Mouse (Mus musculus) left cerebral cortex, adult 11 months (tissue): ENCODE results near the gene Tmem106b.
A peak's percentile ranks its signal among the peaks of the same experiment; 100 is the strongest.

Source experiments
- DNase-seq: peaks from one replicate; pipeline ENCODE4 v3.0.0; 2022; ENCODE audit warnings: low spot score

Tmem106b gene

DNA sequence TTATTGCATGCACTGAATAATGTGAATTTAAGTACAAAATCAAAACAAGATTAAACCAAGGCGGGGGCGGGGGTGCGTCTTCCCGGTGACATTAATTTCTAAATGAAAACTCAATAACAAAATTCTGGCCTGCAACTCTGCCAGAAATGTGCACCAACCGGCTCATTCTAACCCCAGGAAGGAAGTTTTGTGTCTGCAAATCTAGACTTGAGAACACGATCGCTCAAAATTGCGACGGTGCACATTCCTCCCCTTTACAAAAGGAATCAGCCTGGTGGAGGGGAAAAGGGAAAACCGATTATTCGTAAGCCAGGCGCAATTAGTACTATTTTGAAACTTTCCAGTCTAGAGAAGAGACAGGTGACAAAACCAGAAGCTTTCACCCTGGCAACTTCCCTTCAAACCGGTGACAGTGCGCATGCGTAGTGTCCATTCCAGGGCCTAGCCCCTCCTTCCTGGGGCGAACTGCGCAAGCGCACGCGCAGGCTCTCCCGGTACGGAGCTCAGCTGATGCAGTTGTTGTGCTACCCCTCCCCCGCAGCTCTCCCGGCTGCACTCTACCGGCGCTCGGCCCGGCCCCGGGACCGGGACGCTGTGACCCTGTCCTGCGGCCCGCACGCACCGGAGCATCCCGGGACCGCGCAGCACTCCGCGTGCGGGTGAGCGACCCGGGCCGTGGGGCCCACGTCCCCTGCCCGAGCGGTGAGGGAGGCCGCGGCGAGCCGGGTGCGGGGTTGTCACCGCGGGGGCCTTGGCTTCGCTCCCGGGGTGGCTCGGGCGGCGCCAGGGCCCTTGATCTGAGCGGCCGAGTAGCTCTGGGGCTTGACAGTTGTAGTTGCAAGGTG lies at the start of gene Tmem106b:
Gene Tmem106b, plus strand, starts transcription at position 458 of the 845 bp plus-strand sequence.
- peak; percentile 94 for DNase-seq

DNA sequence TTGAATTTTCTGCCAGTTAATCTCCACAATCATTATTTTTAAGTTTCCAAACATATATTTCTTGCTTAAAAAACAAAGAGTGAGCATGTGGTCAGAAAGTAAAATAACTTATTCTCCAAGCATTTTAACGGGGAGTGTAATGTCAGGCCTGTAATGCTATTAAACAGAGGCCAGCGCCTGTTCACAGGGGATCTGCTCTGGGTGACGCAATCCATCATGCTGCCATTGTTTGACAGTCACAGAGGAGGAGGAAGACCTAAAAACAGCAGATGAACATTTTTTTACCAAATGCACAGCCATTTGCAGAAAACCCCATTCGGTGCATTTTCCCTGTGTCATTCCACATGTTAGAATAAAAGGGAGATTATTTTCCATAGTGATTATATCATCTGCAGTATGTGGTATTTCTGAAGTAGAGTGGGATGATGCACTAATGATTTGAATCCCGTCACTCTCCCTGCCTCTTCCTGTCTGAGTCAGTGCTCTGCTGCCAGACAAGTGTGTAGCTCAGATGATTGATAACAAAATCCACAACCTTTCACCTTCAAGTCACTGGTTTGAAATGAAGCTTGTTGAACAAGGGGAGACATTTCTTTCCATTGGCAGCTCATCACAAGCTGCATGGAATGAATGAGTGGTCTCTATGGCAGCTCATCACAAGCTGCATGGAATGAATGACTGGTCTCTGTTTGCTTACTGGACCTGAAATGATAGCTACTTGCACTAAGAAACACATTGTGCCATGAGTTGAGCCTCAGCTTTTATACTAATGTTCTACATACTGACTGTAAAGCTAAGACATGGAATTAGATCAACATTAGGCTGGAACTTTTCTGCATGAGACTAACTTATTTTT lies 48.1 kb upstream of the Tmem106b start:
- DNase-seq = no peak

DNA sequence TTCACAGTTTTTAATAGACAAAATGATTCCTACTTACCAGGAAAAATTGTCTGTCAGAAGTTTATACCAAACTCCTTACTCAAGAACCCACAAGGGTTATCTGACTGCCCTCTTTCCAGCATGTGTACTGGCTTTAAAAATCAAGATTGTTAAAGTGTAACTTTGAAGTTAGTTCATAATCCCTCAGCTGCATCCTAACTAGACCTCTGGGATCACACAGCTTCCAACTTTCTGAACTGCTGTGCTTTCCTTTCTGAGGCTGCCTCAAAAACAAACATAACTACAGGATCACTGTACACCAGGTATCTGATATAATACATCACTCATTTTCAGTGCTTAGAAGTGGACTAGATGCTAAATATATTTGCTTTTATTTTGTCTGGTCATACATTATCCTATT lies 39.0 kb upstream of the Tmem106b start:
- no peak for DNase-seq

DNA sequence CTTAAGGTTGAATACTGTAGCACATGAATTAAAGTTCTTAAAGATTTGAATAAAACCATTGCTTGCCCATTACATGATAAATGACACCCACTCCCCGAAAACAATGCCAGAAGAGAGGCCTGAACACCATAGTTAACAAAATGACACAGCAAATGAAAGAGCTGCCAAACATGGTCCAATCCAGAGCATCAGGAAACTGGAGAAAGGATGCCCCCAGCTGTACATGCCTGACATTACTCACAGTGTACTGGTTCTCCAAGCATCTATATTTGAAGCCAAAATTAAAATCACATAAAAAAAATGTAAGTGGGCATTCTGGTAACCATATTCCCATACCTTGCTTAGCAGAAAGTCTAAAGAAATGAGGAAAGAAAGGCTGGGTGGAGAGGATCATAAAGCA lies 38.6 kb upstream of the Tmem106b start:
- no peak for DNase-seq

DNA sequence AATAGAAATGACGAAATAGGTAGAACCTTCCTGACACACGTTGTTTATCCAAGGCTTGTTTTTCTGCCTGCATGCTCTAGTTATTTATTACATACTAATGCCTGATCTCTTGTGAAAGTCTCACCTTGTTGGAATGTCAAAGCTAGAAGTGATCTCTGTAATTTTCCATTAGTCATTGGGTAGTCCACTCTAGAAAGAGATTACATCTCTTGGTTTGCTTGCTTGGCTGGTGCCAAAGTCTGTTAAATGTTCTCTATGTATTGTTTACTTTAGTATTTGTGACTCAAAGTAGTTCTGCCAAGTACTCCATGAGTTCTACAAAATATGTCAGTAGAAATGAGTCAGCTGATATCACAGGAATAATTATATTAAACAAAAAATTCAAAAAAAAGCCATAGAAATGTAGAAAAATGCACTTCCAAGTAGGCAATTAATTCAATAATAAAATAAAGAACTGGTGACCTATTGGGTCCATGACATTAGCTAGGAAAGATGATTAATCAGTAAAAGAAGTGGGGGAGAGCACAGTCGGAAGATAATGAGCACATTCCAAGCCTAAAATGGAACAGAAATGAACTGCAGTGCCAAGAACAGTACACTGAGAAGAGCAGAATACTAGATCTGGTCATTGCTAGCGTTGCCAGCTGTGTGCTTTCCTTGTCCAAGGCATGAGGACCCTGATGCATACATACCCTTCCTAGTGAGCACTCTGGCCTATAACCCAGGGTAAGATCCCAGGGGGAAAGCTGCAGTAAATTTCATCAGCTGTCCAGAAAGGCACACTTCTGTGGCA lies 17.0 kb upstream of the Tmem106b start:
- no peak for DNase-seq

DNA sequence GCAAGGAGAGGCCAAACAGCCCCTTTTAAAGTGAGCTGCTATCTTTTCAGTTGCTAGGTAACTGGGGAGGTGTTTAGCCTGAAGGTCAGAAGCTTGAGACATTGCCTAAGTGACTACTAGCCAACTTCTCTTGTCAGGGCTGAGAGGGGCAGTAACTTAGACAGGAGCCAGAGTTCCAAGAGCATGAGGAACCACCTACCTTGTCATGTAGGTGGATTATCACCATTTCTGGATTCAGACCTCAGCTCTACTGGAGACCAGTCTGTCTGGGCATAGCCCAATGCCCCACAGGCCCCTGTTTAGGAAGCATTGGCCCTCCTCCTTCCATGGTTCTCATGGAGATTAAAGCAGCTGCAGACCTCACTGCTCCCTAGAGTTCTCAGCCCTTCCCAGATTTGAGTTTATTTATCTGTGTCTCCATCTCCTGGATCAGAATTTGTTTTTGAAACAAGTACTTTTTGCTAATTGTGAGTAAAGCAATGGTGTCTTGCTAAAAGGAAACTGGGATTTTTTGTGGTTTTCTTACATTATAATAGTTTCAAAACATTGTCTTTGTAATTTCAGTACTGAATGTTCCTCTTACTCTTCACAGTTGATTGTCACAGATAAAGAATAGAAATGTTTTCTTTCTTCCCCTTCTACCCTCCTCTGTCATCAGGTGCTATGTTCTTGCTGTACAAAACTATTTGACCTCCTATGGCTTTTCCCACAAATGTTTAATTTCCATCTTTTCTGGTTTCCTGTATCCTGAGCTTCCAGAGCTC lies 8.1 kb upstream of the Tmem106b start:
- no peak for DNase-seq

DNA sequence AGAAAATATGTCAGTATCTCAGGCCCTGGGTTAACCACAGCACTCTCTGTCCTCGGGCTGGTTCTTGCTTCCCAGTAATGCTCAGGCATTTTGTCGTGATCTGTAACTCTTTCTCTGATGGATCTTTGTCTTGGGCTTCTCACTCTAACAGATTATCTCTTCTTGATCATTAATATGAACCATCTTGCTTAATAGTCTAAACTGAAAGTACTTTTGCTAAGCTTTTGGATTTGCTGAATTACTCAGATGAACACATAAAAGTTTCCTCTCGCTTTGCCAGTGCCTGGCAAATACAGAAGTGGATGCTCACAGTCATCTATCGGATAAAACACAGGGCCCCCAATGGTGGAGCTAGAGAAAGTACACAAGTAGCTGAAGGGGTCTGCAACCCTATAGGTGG lies 7.5 kb upstream of the Tmem106b start:
- DNase-seq = no peak

DNA sequence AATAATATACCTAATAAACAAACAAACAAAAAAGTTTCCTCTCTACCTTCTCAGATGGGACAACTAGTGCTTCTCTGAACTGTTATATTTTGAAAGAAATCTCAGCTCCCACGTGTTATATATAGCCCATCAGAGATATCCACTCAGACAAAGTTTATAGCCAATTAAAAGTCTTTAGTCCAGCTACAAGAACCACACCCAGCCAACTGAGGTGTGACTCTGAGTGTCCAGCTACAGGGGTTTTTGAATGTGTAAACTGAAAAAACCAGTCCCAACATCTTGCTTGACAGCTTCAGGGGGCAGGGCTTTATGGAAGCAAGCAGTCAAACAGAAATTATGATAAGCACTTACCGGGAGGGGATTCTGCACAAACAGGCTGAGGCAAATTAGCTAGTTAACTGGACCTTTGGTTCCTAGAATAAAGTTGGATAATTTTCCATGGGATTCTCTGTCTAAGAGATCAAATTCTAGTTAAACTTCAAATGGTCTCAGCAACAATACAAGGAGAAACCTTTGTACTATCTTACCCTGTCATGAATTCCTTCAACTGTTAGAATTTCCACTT lies 6.8 kb upstream of the Tmem106b start:
- DNase-seq = no peak

DNA sequence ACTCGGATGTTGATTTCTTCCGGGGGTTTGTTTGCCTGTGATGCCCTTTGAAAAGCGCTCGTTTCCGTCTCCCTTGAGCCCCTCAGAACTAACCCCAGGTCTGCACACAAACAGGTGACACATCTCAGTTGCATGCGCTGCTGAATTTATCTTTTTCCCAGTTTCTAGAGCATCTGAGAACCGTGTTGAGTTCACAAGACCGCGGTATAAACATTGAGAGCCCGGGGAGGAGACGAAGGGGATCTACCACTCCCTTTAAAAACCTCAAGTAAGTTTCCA lies 527 bp downstream of the Tmem106b start:
- no peak for DNase-seq

DNA sequence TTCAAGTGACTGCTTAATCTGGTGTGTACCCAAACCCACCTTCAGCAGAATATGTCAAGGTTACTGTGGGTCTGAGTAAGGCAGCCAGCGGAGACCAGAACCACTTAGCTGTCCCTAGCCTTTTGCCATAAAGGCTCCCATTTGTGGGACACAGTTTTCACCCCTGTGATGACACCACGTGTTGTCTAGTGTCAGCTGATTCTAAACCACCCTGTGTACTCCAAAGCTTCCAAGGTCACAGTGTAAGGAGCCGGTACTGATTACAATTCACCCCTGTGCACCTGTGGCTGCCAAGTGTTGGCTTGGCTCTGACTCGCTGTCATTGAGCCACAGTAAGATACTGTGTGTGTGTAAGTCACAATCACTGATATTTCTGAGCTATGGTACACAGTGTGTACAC lies 926 bp downstream of the Tmem106b start:
- no peak for DNase-seq

DNA sequence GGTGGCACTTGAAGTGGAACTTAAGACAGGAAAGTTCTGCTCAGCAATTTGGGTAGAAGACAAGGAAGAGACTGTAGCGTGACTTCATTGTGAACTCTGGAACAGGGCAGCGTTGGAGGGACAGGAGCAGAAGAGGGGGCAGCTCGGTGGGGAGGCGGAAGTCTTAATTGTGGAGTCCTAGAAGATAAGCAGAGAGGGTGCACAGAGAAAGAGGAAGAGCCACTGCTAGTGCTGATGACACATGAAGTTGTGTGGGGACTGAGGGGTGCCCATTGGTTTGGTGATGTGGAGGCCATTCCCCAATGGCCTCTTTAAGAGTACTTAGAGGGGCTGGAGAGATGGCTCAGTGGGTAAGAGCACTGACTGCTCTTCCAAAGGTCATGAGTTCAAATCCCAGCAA lies 3.5 kb downstream of the Tmem106b start:
- DNase-seq = no peak

DNA sequence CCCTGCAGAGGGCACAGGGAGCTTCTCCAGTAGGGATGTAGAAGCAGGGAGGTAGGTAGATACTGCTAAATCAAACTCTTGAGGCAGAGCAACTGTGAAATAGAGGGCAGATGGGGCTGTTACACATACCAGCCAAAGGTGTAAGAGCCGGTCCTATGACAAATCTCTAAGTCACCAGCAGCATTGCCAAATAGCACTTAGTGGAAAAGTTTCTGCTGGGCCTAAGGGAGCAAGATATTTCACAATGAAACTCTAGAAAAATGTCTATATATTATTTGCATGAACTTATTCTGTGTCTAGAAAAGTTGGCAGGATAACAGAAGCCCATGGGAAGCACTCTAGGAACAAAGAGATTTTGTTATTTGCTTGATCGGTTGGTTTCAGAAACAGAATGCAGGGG lies 4.3 kb downstream of the Tmem106b start:
- DNase-seq = no peak

DNA sequence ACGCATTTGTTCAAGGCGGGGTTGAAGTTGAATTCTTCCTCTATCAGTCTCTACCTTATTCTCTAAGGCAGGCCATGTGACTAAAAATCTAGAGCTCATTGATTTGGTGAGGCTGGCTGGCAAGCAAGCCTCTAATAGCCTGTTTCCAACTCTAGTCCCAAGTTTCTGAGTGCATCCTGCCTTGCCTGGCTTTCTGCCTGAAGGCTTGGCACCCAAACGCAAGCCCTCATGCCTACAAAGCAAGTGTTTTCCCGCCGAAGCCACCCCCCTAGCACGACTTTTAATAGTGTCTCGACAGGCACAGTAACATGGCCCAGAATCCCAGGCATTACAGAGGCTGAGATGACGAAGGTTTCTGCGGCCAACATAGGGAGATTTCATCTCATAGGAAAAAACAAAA lies 13.3 kb downstream of the Tmem106b start:
- DNase-seq = peak; percentile 17

DNA sequence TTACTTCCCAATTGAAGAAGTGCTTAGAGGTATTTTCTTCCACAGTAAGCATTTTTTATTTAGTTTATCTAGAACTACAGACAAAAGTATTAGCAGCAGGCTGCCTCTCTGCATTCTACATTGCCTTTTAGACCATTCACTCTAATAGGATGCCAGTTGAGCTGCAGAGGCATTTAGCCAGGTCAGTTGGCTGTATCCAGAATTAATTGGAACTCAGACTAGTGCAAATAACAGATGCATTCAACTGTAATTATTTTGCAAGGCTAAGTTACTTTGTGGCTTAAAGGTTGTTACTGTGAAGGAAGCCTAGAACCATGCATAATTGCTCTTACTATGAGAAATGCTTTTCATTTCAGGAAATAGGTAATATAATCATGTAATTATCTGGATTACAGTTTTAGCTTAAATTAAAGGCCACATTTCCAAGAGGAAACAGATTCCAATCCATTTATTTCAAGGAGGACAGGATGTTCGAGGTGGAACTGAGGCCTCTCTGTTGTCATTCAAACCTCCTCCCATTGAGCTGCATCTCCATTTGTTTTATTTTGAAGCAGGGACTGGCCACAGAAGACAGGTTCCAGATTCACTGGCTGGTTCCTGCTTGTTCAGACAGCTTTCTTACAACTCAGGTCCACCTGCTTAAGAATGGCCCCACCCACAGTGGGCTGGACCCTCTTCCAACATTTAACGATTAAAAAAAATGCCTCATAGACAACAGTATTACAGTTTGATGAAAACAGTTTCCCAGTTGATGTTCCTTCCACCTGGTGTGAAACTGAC lies 27.3 kb downstream of the Tmem106b start:
- no peak for DNase-seq

DNA sequence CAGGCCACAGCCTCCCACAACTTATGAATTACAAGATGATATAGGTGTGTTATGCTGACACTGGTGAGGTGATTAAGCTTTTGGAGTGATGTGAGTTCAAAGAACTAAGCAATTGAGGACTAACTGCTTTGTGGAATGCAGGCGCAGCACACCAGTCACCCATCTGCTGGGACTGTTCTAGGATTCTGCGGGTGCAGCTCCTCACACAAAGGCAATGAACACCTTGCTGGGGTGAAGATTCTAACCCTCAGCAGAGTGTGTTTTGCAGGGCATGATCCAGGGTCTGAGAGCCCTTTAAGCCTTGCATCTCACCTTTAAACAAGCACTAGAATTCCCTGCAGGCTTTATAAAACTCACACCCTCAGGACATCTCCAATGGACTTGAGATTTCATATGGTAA lies 30.6 kb downstream of the Tmem106b start:
- DNase-seq = no peak

DNA sequence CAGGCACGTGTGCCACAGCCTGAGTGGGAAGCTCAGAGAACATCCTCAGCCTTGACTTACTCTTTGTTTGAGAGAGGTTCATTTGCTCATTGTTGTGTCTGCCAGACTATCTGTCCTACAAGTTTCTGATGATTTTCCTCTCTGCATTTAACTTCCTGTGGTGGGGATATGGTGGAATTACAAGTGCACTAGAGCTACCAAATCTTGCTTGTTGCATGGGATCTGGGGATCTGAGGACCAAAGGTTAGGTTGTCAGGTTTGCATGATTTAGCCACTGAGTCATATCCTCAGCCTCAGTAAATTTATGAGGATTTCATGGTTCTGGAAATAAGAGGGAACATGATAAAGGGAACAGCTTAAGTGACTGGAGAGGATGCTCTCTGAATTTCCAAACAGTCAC lies 39.1 kb downstream of the Tmem106b start:
- DNase-seq = no peak

DNA sequence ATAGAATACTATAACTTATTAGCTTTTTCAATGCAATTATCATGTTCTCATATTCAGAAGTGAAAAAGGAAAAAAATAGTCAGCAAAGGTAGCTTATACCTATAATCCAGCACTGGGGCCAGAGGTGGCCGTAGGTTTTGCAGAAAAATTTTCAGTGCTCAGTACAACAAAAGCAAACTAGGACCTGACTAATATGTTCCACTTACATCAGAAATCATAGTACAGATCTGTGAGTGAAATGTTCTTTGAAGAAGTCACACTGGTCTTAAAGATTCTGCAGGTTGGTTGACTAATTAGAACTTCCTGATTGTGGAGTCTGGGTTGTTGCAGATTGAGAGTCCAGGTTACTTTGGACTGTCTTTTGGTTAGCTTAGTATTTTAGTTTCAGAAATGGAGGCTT lies 67.7 kb downstream of the Tmem106b start:
- no peak for DNase-seq
